Mouse (Mus musculus) left cerebral cortex, adult 2 months (tissue): Measurements from ENCODE around the gene Ube2v1. TPM values are rescaled to one million over a fixed set of nuclear protein-coding genes. Genes with fewer than 3 reads are reported as not detected.
A peak's percentile ranks its signal among the peaks of the same experiment; 100 is the strongest.

ENCODE experiments used
- DNase-seq, 2 experiments: peaks; one replicate each; pipeline ENCODE4 v3.0.0; 2021 to 2022; ENCODE audit warnings: low spot score in 2 of 2, mixed read lengths in 1 of 2; ENCODE audit errors: extremely low spot score in 1 of 2
- H3K27ac ChIP-seq: fragments of 200-600 bp; 2 replicates; pipeline ENCODE4 v1.8.1; 2022
- H3K4me3 ChIP-seq: fragments of 200-600 bp; 2 replicates; pipeline ENCODE4 v1.8.1; 2022
- CTCF ChIP-seq: fragments of 200-600 bp; IDR thresholded peaks from 2 replicates; pipeline ENCODE4 v1.8.1; 2022; ENCODE audit warnings: antibody characterized with exemption, mild to moderate bottlenecking, moderate library complexity
- intact Hi-C: fragments of 180-260 bp; cut with DNase I; formaldehyde crosslinking; loops from one replicate; pipeline ENCODE4 v1.15.1; 2025
- microRNA-seq, 2 experiments: library from miRNA; unstranded; fragments of <30 nt; microRNA quantifications; one replicate each; pipeline ENCODE4 v1.2.0; 2021
- total RNA-seq, 2 experiments: library from RNA; stranded (reverse); gene quantifications; 2 replicates each; pipeline ENCODE4 v1.2.3; 2021

The Ube2v1 gene
- total RNA-seq, 2 experiments from 2014 or later: 244 to 274 TPM

DNA sequence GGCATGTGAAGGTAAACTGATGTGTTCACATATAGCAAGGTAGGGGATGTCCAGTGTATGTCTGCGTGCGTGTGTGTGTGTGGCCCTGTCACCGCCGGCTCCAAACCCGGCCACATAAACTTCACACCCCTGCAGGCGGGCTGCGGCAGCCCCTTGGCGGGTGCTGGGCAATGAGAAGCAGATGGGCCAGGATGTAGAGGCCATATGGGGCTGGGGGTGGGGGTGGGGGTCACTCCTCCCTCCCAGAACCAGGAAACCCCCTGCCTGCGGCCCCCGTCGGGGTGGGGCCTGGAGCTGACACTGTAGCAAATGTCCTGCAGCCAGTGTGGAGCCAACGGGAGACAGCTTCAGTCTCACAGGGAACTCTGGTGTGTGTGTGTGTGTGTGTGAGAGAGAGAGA, 68.2 kb downstream of the Ube2v1 start:
- intact Hi-C loops: no loop called here
- TF ChIP-seq CTCF: no peak
- DNase-seq: no peak
- Histone ChIP-seq H3K4me3 (no peak overlapping the region), H3K27ac (no peak overlapping the region)

DNA sequence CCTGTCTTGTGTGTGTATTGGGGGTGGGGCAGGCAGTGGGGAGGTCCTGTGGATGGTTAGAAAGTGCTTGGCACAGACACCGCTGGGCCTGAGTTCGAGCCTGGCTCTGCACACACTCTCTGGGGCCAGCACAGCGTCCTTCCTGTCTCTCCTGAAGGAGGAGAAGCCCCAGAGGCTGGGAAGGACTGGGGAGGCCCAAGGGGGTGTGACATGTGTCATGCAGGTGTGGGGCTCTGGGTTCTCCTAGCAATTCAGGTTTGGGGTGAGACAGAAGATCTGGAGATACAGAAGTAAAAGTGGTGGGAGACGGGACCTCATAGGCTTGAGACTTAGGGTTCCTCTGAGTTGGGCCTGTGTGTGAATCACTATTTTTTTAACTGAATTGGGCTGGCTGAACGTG, 68.9 kb downstream of the Ube2v1 start:
- no peak overlapping the region for H3K4me3 ChIP-seq
- DNase-seq: no peak
- H3K27ac ChIP-seq: no peak overlapping the region
- intact Hi-C loops: no loop called here
- no peak for TF ChIP-seq CTCF

- TF ChIP-seq CTCF: no peak
- intact Hi-C loops: no loop called here
- no peak overlapping the region for H3K27ac ChIP-seq
- H3K4me3 ChIP-seq: no peak overlapping the region
- DNase-seq: no peak
Observed at GRCm38 (mm10) chr2:167562101-167562500, 69.8 kb downstream of the Ube2v1 start.

- intact Hi-C loops: no loop called here
Observed at GRCm38 (mm10) chr2:167559413-167559812, 72.5 kb downstream of the Ube2v1 start.

More at GRCm38 (mm10) chr2:167559413-167559812, 72.5 kb downstream of the Ube2v1 start:
- Histone ChIP-seq H3K27ac (no peak overlapping the region), H3K4me3 (peak overlapping the region; percentile 27; the same call in 1 of the 2 replicates)
- no peak for DNase-seq
- no peak for TF ChIP-seq CTCF

Small RNA genes lying within 50 kb of the gene (microRNA-seq; reads per million reads assigned to microRNA genes)
- 0 reads per million in 2 experiments for gene Gm22355

Other genes starting within 250 kb of the Ube2v1 start
- gene Slc9a8, start 210.4 kb downstream of the Ube2v1 start, total RNA-seq: 10 to 100 TPM; 31.1 to 34.4 TPM
- 10 to 100 TPM; 54.9 to 57.3 TPM for gene Rnf114, start 139.4 kb downstream of the Ube2v1 start, total RNA-seq
- 10 to 100 TPM; 78.0 to 79.1 TPM for gene Spata2, start 139.2 kb downstream of the Ube2v1 start, total RNA-seq
- gene Snai1, start 93.9 kb downstream of the Ube2v1 start, total RNA-seq: under 1 TPM; 0.56 to 0.70 TPM
- 10 to 100 TPM; 29.1 to 38.0 TPM for gene Gm20431, start 29.4 kb upstream of the Ube2v1 start, total RNA-seq
- 10 to 100 TPM; 15.1 to 19.2 TPM for gene Cebpb, start 56.8 kb upstream of the Ube2v1 start, total RNA-seq
- gene Tmem189, start 57.7 kb upstream of the Ube2v1 start, total RNA-seq: 10 to 100 TPM; 42.3 to 43.0 TPM